Mouse (Mus musculus) stomach, embryonic 15.5 days (tissue): ENCODE data around the gene Tgfa. TPM values are rescaled to one million over a fixed set of nuclear protein-coding genes. Genes with fewer than 3 reads are reported as not detected.
A peak's percentile ranks its signal among the peaks of the same experiment; 100 is the strongest.

Experiments
- ATAC-seq: fragments of 200-750 bp; cut with Nextera tagmentation; 2 replicates; pipeline ENCODE4 v1.8.0; 2017; ENCODE audit warnings: low read depth, moderate number of reproducible peaks, moderate TSS enrichment; ENCODE audit not compliant: insufficient read depth, low FRiP score
- H3K27ac ChIP-seq: fragments of 300-500 bp; sonication (generic); 2 replicates; pipeline ENCODE4 v1.5.1; 2015; ENCODE audit warnings: mild to moderate bottlenecking, inconsistent platforms
- H3K27me3 ChIP-seq: fragments of 300-500 bp; sonication (generic); replicated peaks from 2 replicates; pipeline ENCODE4 v1.6.1; 2015; ENCODE audit warnings: inconsistent platforms
- H3K36me3 ChIP-seq: fragments of 300-500 bp; sonication (generic); 2 replicates; pipeline ENCODE4 v1.6.1; 2015; ENCODE audit warnings: inconsistent platforms
- H3K4me1 ChIP-seq: fragments of 300-500 bp; sonication (generic); 2 replicates; pipeline ENCODE4 v1.6.1; 2015; ENCODE audit warnings: inconsistent platforms
- H3K4me2 ChIP-seq: fragments of 300-500 bp; sonication (generic); 2 replicates; pipeline ENCODE4 v1.6.1; 2015; ENCODE audit warnings: mild to moderate bottlenecking, inconsistent platforms
- H3K4me3 ChIP-seq: fragments of 300-500 bp; sonication (generic); replicated peaks from 2 replicates; pipeline ENCODE4 v1.5.1; 2015; ENCODE audit warnings: inconsistent platforms
- H3K9ac ChIP-seq: fragments of 300-500 bp; sonication (generic); 2 replicates; pipeline ENCODE4 v1.6.1; 2015; ENCODE audit warnings: inconsistent platforms
- H3K9me3 ChIP-seq: fragments of 300-500 bp; sonication (generic); 2 replicates; pipeline ENCODE4 v1.6.1; 2016; ENCODE audit warnings: inconsistent platforms
- WGBS: fragments of 180-500 bp; shearing (Covaris S2); methylation state at CpG from one replicate; pipeline ENCODE4 v1.1.7; 2015; 5-methylcytosine and 5-hydroxymethylcytosine counted together
- polyA plus RNA-seq: library from polyadenylated mRNA; unstranded; fragments of >200 nt; fragmentation: Nextera tagmentation; extraction: Ambion mirVana; gene quantifications from 2 replicates; pipeline ENCODE4 v1.2.1, GENCODE M21; 2015

The Tgfa gene
- polyA plus RNA-seq, 1 experiment from 2014 or later, result 5.6 TPM

DNA sequence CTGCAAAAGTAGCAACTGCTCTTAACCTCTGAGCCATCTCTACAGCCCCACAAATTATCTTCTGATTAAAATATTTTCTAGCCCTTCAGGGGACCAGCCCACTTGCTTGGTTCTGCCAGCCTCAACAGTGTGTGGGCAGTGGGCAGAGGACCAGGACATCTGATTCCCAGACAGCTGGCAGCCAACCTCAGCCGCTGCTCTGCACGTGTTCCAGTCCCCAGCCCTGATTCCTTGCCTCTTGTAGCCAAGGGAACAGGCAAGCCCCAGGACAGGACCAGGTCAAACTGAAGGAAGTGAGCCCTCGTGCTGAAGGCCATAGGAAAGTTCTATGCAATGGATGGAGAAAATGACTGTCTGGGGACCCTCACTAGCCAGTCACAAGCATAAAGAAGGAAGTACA lies 2.0 kb upstream of the Tgfa start:
- Histone ChIP-seq H3K36me3 (no peaks in the 10 kb centered on the region), H3K9me3 (no peaks in the 10 kb centered on the region), H3K9ac (no peak overlapping the region), H3K4me2 (no peak overlapping the region), H3K27me3 (peaks cover 13% of the 10 kb centered on the region), H3K4me3 (no peak overlapping the region), H3K4me1 (peaks cover 10% of the 10 kb centered on the region; the same call in 1 of the 2 replicates), H3K27ac (no peak overlapping the region)
- ATAC-seq, result no peak
- WGBS, result 67% methylated on average over 3 of the region's 3 CpGs

DNA sequence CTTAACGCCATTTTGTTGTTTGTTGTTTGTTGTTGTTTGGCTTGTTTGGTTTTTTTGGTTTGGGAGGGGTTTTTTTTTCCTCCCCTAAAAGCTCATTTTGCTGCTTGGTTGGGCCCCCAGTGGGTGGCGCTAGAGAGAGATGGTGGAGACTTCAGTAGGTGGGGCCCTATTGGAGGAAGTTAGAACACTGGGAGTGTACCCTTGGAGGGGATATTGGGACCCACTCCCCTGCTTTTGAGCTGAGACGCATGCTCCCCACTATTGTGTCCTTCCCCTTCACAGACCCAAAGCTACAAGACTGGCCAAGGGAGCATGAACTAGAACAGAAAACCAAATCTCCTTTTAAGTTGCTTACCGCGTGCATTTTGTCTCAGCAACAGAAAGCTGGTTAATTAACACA lies 1.1 kb upstream of the Tgfa start:
- ATAC-seq, result no peak
- Histone ChIP-seq H3K4me2 (peak overlapping the region; percentile 94; the same call in 1 of the 2 replicates), H3K36me3 (no peaks in the 10 kb centered on the region), H3K4me1 (peaks cover 10% of the 10 kb centered on the region; the same call in 1 of the 2 replicates), H3K9ac (no peak overlapping the region), H3K4me3 (no peak overlapping the region), H3K27me3 (peaks cover 13% of the 10 kb centered on the region), H3K27ac (no peak overlapping the region), H3K9me3 (no peaks in the 10 kb centered on the region)
- WGBS, result 49% methylated on average over 5 of the region's 5 CpGs

DNA sequence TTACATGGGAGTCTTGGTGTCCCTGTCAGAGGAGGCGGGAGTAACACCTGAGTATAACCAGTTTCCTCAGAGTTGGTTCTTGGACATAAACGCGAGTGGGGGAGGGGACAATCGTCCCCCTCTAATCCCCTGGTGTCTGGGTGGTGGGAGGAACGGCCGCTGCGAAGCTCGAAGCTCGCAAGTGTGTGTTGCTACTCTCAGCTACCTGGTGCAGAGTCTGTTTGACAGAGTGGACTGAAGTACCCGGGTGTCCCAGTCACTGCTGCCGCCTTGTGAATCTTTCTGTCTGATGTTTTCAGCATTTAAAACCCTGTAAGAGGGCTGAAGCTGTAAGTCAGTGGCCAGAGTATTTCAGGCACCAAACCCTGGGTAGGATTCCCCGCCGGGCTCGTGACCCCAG lies 1.0 kb downstream of the Tgfa start:
- WGBS, result 5% methylated on average over 14 of the region's 14 CpGs
- Histone ChIP-seq H3K36me3 (no peaks in the 10 kb centered on the region), H3K9ac (no peak overlapping the region), H3K4me3 (peak overlapping the region; percentile 65), H3K27ac (no peak overlapping the region), H3K27me3 (peaks cover 13% of the 10 kb centered on the region), H3K4me1 (peaks cover 10% of the 10 kb centered on the region; the same call in 1 of the 2 replicates), H3K4me2 (peak overlapping the region; percentile 94), H3K9me3 (no peaks in the 10 kb centered on the region)
- no peak for ATAC-seq

DNA sequence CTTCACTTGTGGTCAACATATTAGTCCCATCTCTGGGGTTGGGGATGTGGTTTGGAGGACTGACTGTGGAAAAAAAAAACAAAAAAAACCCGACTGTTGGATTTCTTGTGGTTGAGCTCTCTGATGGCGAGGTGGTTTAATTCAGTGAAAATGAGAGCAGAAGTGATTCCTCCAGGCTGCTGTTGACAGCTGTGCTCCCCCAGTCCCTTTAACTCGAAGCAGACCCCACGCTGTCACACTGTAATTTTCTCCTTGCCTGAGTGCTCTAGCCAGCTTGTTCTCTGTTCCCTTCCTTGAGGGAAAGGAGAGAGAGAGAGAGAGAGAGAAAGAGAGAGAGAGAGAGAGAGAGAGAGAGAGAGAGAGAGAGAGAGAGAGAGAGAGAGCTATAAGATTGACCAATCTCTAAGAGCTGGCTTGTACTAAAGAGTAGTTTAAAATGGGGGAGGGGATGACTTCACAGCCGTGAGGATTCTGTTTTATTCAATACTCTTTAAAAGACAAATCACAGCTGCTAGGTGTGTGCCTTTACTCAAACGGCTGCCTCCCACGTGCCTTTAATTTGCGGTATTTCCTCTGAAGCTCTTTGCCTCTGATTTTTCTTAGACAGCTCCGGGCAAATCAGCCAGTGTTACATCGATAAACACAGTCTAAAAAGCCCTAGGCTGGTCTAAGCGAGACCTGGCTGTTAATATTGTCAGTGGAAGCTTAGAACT lies 2.3 kb downstream of the Tgfa start:
- 14% methylated on average over 11 of the region's 11 CpGs for WGBS
- H3K4me3 ChIP-seq, result no peak overlapping the region

DNA sequence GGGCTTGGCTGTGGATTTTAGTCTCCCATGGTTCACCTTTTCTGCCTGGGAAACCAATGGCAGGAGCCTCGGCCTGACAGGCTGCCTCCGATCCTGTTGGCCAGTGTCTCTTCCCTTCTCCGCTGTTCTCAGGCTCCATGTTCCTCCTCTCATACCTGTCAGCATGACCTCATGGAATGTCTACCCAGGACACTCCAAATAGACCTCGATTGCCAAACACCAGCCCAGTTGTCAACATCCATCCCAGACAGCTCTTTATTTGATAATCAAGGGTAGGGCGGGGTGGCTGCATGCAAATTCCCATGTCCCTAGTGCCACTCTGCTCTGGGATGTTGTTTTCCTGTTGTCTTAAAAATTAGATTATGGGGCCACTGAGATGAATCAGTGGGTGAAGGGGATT lies 5.9 kb downstream of the Tgfa start:
- WGBS, result 64% methylated on average over 5 of the region's 5 CpGs
- ATAC-seq, result no peak
- Histone ChIP-seq H3K9me3 (no peaks in the 10 kb centered on the region), H3K4me3 (no peak overlapping the region), H3K4me1 (0 out of 2 replicates have a peak, but pooled peaks cover 2% of the 10 kb centered on the region), H3K27ac (no peak overlapping the region), H3K4me2 (no peak overlapping the region), H3K27me3 (no peaks in the 10 kb centered on the region), H3K9ac (no peak overlapping the region), H3K36me3 (no peaks in the 10 kb centered on the region)

More for the DNA sequence above, 2.3 kb downstream of the Tgfa start:
- Histone ChIP-seq H3K27ac (no peak overlapping the region), H3K27me3 (peaks cover 13% of the 10 kb centered on the region), H3K36me3 (no peaks in the 10 kb centered on the region), H3K4me1 (peaks cover 10% of the 10 kb centered on the region; the same call in 1 of the 2 replicates), H3K9ac (no peak overlapping the region), H3K4me2 (peak overlapping the region; percentile 94; the same call in 1 of the 2 replicates), H3K9me3 (no peaks in the 10 kb centered on the region)
- ATAC-seq, result no peak

DNA sequence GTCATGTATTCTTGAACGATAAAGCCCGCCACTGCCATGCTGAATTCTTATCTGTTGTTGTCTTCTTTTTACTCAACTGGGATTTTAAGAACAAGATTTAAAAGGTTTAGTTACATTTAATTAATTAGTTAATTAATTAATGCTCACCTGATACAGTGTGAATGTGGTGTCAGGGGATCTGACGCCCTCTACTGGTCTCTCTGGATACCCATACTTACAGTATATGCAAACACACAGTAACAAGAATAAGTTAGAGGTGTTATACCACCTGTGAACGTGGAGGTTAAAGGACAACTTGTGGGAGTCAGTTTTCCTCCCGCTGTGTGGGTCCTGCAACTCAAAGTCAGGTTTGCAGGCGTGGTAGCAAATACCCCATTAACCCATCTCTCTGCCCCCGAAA lies 8.1 kb downstream of the Tgfa start:
- 71% methylated on average over 7 of the region's 7 CpGs for WGBS
- no peaks in the 10 kb centered on the region for H3K4me1 ChIP-seq
- H3K36me3 ChIP-seq, result no peaks in the 10 kb centered on the region
- H3K27me3 ChIP-seq, result no peaks in the 10 kb centered on the region
- H3K4me3 ChIP-seq, result no peak overlapping the region
- H3K9me3 ChIP-seq, result no peaks in the 10 kb centered on the region
- H3K9ac ChIP-seq, result no peak overlapping the region
- no peak for ATAC-seq
- no peak overlapping the region for H3K27ac ChIP-seq
- H3K4me2 ChIP-seq, result no peak overlapping the region

DNA sequence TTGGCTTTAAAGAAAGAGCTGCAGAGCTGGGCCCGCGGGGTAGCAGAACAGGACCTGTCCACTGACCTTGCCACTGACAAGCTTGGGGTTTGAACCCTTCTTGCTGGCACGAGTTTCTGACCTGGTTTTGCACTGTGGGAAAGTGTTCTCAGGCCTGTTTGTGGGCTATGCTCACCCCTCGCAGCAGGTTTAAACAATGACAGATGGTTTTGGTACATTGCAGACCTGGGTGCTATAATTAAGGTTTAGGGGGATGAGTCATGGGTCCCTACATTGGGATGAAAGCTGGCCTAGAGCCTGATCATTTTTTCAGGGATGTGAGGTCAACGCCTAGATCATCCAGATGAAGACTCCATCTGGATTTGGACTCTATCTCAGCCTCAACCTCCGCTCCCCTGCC lies 11.0 kb downstream of the Tgfa start:
- Histone ChIP-seq H3K27ac (no peak overlapping the region), H3K4me1 (peaks cover 3% of the 10 kb centered on the region; the same call in 1 of the 2 replicates), H3K4me3 (no peak overlapping the region), H3K9ac (no peak overlapping the region), H3K4me2 (no peak overlapping the region), H3K36me3 (no peaks in the 10 kb centered on the region), H3K9me3 (no peaks in the 10 kb centered on the region), H3K27me3 (no peaks in the 10 kb centered on the region)
- ATAC-seq, result no peak
- 87% methylated on average over 6 of the region's 6 CpGs for WGBS

DNA sequence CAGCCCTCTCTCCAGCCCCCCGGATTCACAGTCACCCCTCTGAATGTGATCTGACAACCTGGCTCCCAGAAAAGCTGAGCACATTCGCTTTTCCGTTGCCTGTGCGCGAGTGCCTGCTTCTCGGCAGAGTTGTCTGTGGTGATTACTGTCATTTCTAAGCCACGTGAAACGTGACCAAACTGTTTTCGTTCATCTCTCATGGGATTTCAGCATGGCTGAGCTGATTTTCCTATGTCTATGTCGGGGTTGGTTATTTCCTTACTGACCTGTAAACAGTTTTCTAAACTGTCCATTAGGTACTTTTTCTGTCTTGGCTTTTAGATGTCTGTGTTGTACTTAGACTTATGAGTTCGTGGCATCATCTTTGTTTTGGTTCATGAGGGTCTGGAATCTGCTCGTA lies 12.0 kb downstream of the Tgfa start:
- Histone ChIP-seq H3K4me3 (no peak overlapping the region), H3K4me1 (peaks cover 3% of the 10 kb centered on the region; the same call in 1 of the 2 replicates), H3K36me3 (no peaks in the 10 kb centered on the region), H3K9ac (no peak overlapping the region), H3K27ac (no peak overlapping the region), H3K27me3 (no peaks in the 10 kb centered on the region), H3K9me3 (no peaks in the 10 kb centered on the region), H3K4me2 (no peak overlapping the region)
- no peak for ATAC-seq
- 76% methylated on average over 12 of the region's 12 CpGs for WGBS

DNA sequence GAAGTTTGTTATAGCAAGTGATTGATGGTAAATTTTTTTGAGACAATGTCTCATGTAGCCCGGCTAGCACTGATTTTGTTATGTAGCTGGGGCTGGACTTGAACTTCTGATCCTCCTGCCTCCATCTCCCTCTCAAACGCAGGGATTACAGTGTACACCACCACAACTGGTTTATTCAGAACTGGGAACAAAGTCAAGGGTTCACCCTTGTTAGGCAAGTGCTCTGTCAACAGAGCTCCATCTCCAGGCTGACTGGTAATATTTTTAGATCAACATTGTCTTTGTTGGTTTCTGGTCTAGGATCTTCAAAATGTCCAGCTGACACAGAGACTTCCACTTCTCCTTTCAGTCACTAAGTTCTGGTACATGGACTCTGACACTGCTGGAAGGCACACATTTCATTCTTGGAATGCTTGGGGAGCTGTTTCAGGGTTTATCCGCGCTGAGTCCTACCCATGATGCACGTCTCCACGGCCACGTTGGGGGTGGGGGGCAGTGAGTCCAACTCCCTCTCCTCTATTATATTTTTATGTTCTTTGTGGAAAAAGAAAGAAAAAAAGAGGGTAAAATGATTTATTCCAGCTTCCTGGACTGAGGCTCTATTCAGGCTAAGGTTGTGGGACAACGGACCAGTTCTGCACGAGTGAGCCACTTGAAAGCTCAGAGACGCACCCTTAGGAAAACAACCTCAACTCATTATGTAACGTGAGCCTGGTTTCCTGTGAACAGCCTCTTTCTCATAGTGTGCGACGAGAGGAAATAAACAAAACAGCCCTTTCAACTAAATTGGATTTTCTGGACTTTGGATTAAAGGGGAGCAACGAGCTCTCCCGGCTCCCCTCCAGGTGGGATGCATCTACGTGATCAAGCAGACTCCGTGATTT lies 14.4 kb downstream of the Tgfa start:
- Histone ChIP-seq H3K4me1 (peaks cover 3% of the 10 kb centered on the region; the same call in 1 of the 2 replicates), H3K4me3 (no peak overlapping the region), H3K9me3 (no peaks in the 10 kb centered on the region), H3K9ac (no peak overlapping the region), H3K36me3 (no peaks in the 10 kb centered on the region), H3K4me2 (peak overlapping the region; percentile 25; the same call in 1 of the 2 replicates), H3K27ac (no peak overlapping the region), H3K27me3 (no peaks in the 10 kb centered on the region)
- WGBS, result 38% methylated on average over 17 of the region's 17 CpGs
- ATAC-seq, result no peak; the same call in 1 of the 2 replicates

DNA sequence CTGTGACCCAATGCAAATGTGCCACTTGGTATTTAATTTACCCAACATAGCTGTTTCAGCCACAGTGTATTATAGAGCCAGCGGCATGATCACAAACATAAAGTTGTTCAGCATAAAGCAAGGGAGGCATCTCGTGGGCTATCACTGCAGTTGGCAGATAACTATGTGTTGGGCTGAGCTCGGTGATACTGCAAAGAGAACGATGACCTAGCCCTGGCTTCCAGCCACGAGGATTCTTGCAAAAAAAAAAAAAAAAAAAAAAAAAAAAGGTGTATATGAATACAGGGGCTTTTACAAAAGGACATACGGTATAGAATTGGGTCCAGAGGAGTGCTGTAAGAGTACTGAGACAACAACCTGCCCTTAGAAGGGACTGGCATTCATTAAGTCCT lies 15.0 kb downstream of the Tgfa start:
- Histone ChIP-seq H3K9ac (no peak overlapping the region), H3K27ac (no peak overlapping the region), H3K4me1 (peaks cover 3% of the 10 kb centered on the region; the same call in 1 of the 2 replicates), H3K4me2 (peak overlapping the region; percentile 25; the same call in 1 of the 2 replicates), H3K9me3 (no peaks in the 10 kb centered on the region), H3K36me3 (no peaks in the 10 kb centered on the region), H3K27me3 (no peaks in the 10 kb centered on the region), H3K4me3 (no peak overlapping the region)
- ATAC-seq, result no peak
- WGBS, result 44% methylated on average over 6 of the region's 6 CpGs

DNA sequence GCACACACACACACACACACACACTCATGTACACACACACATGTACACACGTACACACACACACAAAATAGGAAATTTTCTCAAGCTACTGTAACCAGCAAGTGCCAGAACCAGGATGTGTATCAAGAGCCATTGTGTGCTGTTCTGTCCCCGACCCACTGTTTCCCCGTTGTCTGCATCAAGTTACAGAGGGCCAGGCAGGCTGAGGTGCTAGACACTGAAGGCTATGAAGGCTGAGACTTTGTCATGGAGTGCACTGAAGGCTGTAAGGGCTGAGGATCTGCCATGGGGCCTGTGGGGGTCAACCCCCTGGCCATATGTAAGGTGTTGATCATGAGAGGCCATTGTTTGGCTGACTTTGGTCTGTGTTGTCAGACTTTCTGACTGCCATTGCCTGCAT lies 15.6 kb downstream of the Tgfa start:
- no peak for ATAC-seq
- H3K27ac ChIP-seq, result no peak overlapping the region

More for the DNA sequence above, 15.6 kb downstream of the Tgfa start:
- H3K9me3 ChIP-seq, result no peaks in the 10 kb centered on the region
- peaks cover 3% of the 10 kb centered on the region; the same call in 1 of the 2 replicates for H3K4me1 ChIP-seq
- no peak overlapping the region for H3K9ac ChIP-seq
- H3K4me3 ChIP-seq, result no peak overlapping the region
- no peaks in the 10 kb centered on the region for H3K36me3 ChIP-seq
- H3K27me3 ChIP-seq, result no peaks in the 10 kb centered on the region
- H3K4me2 ChIP-seq, result no peak overlapping the region
- 77% methylated on average over 3 of the region's 3 CpGs for WGBS
